Mouse (Mus musculus): ENCODE results near the gene Slc44a2.
A peak's percentile ranks its signal among the peaks of the same experiment; 100 is the strongest.
"Not testable (repeated sequence)": the region's sequence is repeated elsewhere in the genome, so short reads cannot be mapped to it uniquely, and the experiment has no call there.

Gene Slc44a2

DNA sequence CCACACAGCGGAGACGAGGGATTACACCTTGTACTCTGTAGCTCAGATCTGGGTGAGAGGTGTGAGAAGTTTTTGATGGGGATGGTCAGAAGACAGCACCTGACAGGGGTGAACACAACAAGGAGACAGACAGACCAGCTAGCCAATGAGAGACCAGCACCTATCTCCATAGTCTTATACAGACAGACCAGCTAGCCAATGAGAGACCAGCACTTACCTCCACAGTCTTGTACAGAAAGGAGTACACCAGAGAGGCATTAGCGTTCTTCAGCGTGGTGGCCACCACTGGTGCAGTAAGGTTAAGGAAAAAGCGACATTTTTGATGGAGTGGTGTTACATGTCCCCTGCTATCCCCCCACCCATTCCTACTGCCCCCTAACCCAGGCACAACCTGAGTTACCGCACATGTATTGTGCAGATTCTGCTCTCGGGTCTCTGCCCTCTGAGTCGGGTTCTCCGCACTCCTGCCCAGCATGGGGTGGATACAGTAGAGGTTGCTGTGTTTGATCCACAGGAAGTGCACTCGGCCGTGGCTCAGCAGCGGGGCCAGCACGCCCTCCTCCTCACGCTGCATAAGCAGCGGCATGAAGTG is 11.3 kb upstream of the Slc44a2 start:
- no peak for DNase-seq

DNA sequence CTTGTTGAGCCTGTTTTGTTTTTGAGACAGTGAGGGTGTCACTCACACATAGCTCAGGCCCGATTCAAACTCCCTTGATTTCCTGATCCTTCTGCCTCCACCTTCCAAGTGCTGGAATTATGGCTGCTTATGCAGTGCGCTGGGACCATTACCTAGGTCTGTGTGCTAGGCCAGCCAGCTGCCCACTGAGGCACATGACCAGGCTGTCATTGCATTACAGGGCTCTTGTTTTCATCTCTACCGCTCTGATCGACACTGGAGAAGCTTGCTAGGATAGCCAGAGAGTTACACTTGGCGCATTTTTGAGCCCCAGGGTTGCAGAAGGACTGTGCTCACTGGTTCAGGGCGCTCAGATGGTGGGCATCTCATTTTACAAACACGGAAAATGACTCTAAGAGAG is 8.8 kb upstream of the Slc44a2 start:
- DNase-seq, result no peak

DNA sequence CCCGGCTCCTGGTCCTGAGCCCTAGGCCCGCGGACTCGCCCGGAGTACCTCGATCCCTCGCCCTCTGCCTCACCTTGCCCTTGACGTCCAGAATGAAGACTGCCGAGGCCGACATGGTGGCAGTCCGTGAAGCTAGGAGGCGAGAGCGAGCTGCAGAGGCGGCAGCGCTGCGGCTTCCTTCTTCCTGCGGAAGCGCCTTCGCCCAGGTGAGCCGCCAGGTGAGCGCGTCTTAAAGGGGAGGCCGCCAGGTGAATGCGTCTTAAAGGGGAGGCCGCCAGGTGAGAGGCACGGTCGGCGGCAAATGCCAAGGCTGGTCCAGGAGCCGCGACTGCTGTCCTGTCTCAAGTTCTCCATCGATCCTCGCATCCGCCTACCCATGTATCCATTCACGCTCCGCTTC is 8.4 kb upstream of the Slc44a2 start, which contains the start of gene Ap1m2:
Gene Ap1m2, minus strand, starts transcription at position 204 of the 400 bp plus-strand sequence.
- peak; percentile 14 for DNase-seq

DNA sequence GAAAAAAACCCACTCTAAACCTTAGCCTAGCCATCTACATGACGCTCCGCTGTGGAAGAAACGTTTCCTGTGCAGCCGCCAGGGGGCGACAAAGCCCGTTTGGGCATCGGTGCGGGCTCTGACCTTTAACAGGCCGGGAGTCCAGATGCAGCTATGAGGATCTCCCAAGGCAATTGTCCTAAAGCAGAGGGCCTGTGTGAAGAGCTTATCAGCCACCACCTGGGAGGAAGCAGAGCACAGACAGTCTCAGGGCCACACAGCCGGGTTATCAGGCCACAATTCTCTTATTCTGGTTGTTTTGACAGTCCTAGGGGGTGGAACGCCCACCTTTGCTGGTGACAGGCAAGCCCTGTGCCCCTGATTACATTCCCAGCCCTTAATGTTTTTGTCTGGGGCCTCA is 7.1 kb upstream of the Slc44a2 start:
- DNase-seq, result peak; percentile 78

DNA sequence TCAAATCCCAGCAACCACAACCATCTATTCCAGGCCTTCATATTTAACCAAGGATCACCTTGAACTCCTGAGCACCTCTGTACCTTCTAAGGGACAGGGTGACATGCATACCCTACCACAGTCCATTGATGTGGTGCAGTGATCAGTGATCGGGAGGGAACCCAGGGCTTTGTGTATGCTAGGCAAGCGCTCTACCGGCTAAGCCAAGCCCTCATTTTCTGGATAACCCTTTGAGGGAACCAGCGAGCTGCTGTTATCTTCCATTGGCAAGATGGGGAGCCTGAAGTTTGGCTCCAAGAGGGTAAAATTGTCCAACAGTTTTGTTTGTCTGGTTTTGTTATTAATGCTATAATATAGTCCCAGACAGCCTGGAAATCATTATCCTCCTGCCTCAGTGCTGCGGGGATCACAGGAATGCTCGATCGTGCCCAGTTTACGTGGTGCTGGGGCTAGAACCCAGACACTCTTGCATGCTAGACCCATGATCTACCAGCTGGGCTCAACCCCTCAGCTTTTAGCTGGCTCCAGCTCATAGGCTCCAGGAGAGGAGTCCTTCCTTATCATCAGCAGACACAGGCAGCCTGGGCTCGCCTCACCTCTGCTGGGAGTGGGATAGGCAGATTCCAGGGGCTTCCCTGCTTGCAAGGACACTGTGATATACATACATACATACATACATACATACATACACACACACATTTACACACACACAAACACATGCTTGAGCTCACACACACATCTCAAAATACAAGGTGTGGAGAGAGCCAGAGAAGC is 5.9 kb upstream of the Slc44a2 start:
- DNase-seq, result no peak

DNA sequence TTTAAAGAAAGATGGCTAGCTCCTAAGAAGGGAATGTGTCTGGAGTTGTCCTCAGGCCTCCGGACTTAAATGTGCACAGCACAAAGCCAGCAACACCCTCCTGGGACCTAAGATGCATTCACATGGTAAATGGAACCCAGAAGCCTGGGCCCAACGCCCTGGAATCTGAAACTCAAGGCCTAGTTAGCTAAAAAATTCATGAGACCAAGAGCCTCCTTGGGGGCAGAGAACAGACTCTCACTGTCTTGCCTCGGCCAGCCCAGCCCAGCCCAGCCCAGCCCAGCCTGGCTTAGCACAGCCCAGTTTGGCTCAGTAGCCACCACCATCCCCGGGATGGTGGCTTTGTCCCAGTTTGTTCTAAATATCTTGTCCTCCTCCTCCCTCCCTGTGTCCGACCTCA is 5.1 kb upstream of the Slc44a2 start:
- no peak for DNase-seq

DNA sequence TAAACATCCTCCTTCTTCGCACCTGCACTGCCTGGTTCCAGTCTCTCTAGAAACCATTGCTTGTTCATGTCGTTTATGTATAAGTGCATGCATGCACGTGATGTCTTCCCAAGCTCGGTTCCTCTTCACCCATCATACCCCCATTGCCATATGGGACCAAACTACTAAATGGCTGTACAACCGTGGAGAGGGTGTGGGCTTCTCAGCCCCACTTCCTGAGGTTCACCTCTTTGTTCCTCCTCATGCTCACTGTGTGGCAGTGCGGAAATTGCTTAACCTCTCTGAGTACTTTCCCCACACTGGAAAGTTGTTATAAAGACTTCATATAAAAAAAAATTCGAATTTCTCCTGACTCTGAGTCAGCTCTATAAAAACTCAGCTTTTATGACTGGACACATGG is 3.8 kb upstream of the Slc44a2 start:
- DNase-seq, result no peak

DNA sequence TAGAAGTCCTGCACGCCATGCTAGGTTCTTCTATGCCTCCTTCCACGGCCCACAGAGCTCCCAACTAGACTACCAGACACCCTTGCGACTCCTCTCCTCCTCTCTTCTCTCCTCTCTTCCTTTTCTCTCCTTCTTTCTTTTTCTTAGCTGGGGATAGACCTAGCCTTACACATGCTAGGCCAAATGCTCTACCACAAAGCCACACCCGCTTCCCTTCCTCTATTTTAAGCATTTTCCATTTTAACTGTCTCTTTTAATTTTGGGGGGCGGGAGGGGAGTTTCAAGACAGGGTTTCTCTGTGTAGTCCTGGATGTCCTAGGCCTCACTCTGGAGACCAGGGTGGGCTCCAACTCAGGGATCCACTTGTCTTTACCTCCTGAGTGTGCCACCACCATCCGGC is 1.7 kb upstream of the Slc44a2 start:
- DNase-seq, result no peak

DNA sequence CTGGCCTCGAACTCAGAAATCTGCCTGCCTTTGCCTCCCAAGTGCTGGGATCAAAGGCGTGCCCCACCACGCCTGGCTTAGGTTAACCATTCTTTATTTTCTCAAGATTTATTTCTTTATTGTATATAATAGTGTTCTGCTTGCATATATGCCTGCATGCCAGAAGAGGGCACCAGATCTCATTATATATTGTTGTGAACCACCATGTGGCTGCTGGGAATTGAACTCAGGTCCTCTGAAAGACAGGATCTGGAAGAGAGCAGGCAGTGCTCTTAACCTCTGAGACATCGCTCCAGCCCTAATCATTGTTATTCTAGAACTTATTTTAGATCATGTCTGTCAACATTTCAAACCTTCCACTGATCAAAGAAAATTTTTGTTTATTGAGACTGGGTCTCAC is 995 bp upstream of the Slc44a2 start:
- DNase-seq, result no peak

DNA sequence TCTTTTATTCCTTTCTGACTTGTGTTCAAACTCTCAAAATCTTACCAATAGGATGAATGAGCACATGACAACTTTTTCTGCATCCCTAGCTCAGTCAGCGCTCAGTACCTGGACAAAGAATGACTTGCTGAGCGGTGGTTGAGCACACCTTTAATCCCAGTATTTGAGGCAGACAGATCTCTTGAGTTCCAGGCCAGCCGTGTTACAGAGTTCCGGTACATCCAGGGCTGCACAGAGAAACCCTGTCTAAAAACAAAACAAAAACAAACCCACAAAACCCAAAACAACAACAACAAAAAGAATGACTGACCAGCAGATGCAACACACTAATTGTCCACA is 249 bp upstream of the Slc44a2 start:
- DNase-seq, result no peak

DNA sequence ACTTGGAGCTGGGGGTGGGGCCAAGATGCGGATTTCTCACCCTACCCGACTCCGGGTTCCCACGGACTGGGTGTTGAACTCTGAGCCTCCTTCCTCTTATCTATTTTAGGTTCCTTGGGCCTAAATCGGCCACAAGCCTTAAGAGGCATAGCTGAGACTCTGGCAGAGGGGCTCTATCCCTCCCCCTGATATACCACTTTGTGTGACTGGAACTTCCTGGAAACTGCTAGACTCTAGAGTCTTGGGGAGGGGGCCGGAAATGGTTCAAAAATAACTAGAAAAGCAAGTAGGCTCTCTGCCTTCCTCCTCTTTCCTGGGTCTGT is 976 bp downstream of the Slc44a2 start:
- DNase-seq, result peak; percentile 32

DNA sequence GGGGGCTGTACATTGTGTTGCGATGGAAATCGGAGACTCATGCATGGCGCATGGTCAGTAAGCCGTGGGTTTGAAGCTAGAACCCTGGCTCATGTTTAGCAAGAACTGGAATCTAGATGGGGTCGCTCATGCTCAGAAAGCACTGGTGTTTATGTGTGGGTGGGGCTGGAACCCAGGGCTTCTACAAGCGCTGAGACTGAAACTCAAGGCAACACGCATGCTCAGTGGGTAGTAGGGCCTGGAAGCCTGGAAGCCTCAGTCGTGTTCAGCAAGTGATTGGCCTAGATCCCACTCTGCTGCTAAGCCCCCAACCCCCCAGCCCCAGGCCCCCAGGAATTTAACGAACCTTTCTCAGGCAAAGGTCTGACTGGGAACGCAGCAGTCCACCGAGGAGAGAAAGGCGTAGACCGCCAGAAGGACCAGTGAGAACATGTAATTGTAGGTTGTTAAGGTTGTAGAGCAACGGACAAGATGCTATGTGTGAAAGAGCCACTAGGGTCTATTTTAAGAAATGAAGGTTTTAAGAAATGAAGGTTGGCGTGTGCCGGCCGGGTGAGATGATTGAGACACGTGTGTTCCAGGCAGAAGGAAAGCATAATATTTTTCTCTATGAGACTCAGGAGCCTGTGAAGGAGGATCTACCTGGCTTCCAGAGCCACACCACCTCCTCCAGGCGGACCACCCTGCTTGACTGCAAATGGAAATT is 1.9 kb downstream of the Slc44a2 start:
- DNase-seq, result no peak

DNA sequence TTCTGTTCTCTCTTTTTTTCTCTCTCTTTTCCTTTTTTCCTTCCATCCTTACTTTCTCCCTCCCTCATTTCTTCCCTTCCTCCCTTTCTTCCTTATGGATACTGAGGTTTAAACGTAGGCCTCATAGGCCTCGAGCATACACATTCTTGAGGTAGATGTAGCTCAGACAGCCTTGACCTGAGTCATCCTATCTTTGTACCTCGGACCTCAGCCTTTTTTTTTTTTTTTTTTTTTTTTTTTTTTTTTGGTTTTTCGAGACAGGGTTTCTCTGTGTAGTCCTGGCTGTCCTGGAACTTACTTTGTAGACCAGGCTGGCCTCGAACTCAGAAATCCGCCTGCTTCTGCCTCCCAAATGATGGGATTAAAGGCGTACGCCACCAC is 2.4 kb downstream of the Slc44a2 start:
- not testable (repeated sequence) for DNase-seq

DNA sequence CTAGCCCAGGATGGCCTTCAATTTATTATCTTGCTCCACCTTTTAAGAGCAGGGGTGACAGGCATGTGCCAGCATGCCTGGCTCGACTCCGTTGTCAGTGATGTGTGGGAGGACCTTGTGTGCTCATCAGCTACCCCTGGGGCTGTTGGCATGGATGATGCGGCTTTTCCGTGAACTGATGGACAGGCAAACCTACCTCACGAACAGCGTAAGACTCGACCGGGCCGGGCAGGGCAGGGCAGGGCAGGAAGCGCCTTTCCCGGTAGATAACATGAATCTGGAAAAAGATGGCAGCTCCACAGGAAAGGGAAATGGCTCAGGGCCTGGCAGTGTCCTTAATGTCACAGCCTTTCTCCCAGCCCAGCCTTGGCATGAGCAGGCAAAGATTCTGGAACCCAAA is 3.8 kb downstream of the Slc44a2 start:
- no peak for DNase-seq

DNA sequence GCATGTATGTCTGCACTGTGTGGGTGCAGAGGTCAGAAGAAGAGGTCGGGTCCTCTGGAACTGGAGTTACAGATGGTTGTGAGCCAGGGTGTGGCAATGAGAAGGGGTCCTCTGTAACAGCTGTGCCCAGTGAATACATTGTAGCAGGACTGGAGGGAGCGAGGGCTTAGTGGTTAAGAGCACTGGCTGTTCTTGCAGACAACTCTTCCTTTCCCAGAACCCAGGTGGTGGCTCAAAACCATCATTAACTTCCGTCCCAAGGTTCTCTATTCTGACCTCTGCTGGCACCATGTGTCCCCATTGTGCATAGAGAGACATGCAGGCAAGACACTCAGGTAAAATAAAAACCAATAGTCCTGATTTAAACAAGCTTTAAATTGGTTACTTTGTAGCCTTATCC is 7.1 kb downstream of the Slc44a2 start:
- DNase-seq, result no peak

DNA sequence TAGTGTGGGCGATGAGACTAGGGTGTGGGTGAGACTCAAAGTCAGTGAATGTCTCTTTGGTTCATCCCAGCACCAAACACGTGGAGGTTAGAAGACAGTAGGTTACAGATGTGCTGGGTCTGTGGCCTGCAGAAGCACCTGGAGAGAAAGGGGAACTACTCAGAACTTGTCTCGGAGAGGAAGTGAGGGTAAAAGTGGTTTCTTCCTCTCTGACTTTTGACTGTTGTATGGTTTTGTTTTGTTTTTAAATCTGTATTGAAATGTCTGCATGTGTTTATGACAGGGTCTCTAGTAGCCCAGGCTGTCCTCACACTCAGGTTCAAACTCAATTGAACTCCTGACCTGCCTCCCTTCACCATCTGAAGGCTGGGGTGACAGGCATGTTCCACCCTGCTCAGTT is 7.5 kb downstream of the Slc44a2 start:
- no peak for DNase-seq

DNA sequence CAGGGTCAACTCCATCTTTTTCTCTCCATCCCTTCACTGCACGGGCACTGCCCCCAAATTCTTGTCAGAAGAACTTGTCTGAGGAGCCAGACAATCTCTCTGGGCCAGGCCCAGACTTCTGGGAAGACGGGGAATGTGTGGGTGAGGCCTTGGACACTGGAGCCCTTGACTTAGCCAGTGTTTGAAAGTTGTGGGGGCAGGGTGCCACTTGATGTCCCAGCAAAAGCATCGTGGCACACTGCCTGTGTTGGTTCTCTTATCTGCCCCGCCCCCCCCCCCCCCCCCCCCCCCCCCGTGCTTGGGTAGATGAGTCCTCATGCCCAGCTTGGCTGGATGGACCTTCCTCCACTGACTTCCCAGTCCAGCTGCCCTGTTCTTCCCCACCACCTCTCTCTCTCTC is 8.5 kb downstream of the Slc44a2 start:
- no peak for DNase-seq

DNA sequence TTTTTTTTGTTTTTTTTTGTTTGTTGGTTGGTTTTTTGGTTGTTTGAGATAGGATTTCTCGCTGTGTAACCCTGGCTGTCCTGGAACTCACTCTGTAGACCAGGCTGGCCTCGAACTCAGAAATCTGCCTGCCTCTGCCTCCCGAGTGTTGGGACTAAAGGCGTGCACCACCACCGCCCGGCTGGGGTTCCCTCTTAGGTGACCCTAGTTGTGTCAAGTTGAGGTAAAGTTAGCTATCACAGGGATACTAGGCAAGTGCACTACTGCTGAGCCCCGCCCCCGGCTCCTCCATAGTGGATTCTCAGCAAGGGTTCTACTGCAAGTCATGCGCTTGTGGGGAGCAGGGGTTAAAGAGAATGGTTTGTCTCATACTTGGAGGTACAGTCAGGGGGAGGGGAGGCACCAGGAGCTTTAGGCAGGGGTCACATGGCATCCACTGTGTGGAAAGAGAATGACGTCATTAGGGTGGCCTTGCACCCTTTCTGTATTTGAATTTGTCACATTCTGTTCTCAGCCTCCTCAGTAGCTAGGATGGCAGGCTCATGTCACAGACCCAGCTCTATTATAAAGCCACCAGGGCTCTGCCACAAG is 9.3 kb downstream of the Slc44a2 start:
- no peak for DNase-seq

DNA sequence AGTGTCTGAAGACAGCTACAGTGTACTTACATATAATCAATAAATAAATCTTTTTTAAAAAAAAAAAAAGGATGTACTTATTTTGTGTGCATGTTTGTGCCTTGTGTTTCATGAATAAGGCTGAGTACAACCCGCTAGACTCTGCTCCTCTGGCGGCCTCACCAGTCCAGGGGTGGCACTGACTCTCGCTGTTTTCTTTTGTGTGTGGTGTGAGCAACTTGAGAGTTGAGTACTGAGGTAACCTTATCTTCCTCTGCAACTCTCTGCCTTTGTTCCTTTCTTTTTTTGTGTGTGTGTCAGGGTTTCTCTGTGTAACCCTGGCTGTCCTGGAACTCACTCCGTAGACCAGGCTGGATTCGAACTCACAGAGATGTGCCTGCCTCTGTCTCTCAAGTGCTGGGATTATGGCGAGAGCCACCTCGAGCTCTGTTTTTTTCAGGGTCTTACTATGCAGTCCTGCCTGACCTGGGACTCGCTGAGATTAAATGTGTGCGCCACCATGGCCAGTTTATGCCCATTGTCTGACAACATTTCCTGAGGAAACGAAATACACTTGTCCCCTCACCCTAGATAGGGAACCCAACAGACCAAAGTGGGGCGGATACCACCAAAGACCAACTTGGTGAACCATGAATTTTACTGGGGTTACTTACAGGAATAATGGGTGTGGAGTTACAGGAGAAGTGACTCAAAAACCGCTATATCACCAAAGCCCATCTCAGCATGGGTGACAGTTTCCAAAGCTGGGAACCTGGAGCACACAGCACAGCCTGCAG is 11.1 kb downstream of the Slc44a2 start:
- DNase-seq, result no peak

DNA sequence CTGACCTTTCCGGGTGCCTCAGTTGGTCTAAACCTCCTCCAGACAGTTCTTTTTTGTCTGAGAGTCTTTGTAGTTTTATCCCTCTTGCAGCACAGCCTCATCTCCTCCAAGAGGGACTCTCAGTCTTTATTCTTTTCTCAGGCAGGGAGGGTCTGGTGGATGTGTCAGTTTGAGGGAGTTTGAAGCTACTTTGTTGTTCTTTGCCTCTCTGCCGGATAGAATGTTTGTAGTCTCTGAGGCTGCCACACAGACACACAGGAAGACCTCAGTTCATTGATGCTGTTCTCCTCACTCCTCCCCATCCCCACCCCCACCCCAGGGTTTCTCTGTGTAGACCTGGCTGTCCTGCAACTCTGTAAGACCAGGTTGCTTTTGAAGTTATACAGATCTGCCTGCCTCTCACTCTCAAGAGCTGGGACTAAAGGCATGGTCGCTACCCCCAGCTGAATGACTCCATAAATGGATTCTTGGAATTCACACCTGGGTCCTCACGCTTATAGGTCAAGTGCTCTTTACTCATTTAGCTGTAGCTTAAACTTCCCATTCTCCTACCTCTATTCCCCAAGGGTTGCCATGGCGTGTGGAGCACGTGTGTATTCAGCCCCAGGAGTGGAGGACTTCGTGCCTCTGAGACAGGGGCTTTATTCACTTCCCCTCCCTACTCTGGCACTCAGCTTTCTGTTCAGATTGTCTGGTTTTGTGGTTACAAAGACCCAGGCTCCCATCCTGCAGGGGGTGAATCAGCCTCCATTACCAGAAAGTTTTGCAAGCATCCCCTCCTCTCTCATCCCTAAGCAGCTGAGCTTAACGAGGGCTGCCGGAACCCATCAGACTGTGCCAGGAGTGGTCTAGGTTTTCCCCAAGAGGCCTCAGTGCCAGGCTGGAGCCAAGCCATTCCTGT is 11.9 kb downstream of the Slc44a2 start:
- no peak for DNase-seq

DNA sequence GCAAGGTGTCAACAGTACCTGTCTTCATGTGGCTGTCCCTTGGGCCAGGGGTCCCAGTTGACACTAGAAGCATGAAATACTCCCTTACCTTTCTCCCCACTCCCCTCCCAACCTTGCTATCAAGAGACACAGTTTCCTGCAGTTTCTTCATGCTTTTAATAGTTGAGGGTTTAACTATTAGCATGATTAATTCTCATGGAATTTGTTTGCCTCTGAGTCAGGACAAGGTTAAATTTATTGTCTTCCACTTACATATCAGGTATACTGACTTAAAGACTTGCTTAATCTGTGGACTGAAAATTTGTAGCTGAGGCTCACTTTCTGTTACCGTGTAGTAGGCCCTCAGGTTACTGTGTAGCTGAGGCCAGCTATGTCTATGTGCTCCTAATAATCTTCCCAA is 13.0 kb downstream of the Slc44a2 start:
- no peak for DNase-seq

DNA sequence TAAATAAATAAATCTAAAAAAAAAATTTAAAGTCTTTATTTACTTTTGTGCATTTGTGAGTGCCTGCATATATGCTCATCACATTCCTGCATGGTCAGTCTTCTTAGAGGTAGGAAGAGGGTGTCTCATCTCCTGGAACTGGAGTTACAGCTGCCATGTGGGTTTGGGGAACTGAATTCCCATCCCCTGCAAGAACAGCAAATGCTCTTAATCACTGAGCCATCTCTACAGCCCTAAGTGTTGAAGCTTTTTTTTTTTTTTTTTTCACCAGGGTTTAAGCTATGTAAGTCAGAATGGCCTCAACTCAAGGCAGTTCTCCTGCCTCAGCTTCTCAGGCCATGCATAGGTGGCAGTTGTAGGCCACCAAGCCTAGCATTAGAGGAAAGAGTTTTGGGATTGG is 14.2 kb downstream of the Slc44a2 start:
- DNase-seq, result no peak
